Mouse (Mus musculus) small intestine, adult 2 months (tissue): Measurements from ENCODE around the gene Aldh9a1.

Experiments
- CTCF ChIP-seq: fragments of 200-500 bp; IDR thresholded peaks from 2 replicates; pipeline ENCODE4 v1.5.1; 2012; ENCODE audit warnings: low read depth, mild to moderate bottlenecking, control low read depth, inconsistent platforms, low read length, moderate library complexity, mixed read lengths; ENCODE audit not compliant: insufficient replicate concordance, insufficient read length; ENCODE audit errors: extremely low read depth
- POLR2A ChIP-seq: fragments of 200-500 bp; IDR thresholded peaks from 2 replicates; pipeline ENCODE4 v1.6.1; 2012; ENCODE audit warnings: low read depth, mild to moderate bottlenecking, control low read depth, inconsistent platforms, low read length, moderate library complexity

GRCm38 (mm10) chr1:167368513-167368912 is 18.7 kb downstream of the Aldh9a1 start:
- TF ChIP-seq CTCF (no peak), POLR2A (no peak)
